Mouse (Mus musculus): ENCODE results near the gene Tbc1d10b.

The Tbc1d10b gene

DNA sequence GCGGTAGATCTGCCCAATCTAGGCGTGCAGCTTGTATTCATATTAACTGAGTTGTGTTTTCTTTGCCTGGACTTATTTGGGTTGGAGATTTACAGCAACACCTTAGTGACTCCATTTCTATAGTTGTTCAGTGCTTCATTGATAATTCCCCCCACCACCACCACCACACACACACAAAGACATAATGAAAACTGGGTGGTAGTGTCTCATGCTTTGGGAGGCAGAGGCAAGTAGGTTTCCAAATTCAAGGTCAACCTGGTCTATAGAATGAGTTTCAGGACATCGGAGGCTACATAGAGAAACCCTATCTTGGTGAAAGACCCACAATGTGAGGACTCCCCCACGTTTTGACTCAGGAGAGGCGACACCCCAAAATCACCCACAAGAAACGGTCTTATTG is 16.3 kb upstream of the Tbc1d10b start:
- DNase-seq: no peak

DNA sequence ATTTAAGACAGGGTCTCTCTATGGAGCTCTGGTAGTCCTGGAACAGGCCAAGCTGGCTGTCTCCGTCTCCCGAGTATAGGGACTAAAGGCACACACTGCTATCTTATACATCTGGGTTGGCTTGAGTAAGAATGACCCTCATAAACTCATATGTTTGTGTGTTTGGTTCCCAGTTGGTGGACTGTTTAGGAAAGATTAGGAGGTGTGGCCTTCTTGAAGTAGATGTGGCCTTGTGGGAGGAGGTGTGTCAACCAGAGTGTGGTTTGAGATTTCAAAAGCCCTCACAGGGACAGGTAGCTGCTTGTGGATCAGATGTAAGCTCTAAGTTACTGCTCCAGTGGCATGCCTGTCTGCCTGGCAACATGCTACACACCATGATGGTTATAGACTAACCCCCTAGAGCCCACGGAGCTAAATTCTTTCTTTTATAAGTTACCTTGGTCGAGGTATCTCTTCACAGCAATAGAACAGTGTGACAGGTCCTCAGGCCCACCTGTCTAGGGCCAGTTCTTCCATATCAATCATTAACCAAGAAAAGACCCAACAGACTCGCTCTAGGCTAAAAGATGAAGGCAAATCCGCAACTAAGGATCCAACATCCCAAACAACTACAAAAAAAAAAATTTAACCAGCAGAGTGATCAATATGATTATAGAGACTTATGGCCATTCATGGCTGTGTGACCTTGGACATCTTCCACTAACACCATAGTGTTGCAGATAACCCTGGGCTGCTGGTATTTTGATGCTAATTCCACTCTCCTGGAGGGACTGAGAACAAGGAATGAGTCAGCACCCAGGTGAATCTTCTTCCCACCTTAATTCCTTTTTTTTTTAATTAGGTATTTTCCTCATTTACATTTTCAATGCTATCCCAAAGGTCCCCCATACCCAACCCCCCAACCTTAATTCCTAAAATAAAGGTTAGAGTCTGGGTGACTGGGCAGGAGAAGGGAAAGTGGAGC is 15.5 kb upstream of the Tbc1d10b start:
- no peak for DNase-seq

DNA sequence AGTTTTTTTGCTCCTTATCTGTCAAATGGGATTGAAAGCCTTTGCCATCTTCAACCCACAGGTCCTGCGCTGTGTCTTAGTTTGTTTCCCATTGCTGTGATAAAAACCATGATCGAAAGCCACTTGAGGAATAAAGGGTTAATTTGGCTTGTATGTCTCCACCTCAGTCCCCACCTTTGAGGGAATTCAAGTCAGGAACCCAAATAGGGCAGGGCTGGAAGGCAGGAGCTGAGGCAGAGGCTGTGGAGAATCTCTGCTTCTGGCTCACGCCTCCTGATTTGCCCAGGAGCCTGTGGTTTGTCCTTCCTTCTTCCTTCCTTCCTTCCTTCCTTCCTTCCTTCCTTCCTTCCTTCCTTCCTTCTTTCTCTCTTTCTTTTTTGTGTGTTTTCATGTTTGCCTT is 14.8 kb upstream of the Tbc1d10b start:
- DNase-seq: no peak

DNA sequence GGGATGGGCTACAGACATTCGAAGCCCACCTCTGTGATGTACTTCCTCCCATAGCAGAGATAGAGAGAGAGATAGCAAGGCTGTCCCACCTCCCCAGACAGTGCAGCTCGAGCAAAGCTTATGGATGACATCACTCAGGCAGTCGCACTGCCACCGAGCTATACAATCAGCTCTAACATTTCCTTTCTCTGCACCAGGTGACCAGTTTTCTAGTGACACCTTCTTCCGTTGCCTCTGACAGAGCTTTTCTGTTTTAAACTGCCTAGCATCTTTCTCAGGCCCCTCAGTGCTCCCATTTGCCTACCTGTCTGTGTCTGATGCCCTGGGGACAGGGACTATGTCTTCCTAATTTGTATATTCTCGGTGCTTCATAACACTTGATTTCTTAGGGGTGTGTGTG is 12.2 kb upstream of the Tbc1d10b start:
- no peak for DNase-seq

DNA sequence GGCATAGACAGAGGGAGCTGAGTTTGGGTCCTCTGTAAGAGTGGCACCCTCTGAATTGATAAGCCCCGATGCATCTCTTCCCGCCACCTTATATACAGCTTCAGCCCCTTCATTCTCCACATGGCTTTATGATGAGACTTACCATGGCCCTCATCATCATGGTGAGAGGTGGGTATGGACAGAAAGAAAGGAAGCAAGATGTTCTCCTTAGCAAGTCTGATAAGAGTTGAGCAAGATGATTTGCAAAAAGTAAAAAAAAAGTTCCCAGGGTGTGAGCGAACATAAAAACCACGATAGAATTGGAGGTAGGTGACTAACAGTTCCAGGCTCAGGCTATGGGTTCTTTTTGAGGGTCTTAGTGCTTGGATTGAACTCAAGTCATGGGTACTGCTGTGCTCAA is 10.4 kb upstream of the Tbc1d10b start:
- no peak for DNase-seq

DNA sequence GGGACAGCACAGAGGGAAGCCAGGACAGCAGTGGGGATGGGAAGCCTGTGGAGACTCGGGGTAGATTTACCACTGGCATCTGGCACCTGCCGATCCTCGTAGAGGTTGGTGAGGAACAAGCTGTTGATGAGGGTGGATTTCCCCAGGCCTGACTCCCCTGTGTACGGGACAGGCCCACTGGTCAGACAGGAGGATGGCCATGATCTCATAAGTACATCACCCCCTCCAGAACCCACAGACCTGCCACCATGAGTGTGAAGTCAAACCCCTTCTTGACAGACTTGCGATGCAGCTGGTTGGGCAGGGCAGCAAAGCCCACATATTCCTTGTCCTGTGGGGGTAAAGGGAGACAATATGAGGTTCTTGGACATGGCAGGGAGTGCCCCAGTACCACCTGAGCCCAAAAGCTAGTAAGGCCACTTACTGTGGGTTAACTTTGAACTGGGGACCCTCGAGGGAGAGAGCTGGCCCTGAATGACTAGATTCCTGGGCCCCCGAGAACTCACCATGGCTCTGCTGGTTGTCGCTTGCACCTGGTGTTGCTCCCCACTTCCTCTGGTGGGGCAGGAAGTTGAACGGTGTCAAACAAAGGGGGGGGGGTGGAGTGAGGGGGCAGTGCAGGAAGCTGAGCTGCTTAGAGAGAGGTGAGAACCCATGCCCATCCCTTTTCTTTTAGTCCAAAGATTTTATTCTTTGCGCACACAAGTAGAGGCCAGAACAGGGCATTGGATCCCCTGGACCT is 9.8 kb upstream of the Tbc1d10b start:
- DNase-seq: no peak

DNA sequence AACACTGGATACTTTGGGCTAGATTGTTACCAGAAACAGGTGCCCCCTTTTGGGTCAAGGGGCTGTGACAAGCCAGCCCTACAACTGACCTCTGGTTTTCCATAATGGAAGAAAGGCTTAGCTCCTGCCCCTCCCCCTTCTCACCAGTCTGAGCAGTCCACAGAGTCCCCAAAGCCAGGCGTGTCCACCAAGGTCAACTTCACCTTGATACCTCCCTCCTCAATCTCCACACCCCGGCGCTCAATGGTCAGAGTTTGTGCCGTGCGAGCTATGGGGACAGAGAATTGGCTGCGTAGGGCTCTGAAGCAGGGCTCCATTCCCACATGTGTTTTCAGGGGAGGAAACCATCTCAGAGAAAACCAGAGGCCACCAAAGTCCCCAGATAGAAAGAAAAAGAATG is 9.2 kb upstream of the Tbc1d10b start:
- no peak for DNase-seq

DNA sequence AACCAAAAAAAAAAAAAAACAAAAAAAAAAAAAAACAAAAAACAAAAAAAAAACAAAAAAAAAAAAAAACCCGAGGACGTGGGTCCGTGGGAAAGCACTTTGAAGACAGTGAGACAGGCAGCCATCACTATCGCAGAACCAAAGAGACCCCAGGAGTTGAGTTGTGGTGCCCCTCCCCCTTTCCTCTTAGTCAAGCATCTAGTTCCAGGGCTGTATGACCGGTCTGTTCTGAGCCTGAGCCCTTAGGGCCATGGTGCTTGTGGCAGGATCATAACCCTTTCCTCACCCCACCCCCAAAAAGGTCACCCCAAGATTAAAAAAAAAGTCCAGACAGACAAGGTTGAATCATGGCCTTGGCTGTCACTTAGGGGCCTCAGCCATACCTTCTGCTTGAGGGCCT is 8.0 kb upstream of the Tbc1d10b start:
- no peak for DNase-seq

DNA sequence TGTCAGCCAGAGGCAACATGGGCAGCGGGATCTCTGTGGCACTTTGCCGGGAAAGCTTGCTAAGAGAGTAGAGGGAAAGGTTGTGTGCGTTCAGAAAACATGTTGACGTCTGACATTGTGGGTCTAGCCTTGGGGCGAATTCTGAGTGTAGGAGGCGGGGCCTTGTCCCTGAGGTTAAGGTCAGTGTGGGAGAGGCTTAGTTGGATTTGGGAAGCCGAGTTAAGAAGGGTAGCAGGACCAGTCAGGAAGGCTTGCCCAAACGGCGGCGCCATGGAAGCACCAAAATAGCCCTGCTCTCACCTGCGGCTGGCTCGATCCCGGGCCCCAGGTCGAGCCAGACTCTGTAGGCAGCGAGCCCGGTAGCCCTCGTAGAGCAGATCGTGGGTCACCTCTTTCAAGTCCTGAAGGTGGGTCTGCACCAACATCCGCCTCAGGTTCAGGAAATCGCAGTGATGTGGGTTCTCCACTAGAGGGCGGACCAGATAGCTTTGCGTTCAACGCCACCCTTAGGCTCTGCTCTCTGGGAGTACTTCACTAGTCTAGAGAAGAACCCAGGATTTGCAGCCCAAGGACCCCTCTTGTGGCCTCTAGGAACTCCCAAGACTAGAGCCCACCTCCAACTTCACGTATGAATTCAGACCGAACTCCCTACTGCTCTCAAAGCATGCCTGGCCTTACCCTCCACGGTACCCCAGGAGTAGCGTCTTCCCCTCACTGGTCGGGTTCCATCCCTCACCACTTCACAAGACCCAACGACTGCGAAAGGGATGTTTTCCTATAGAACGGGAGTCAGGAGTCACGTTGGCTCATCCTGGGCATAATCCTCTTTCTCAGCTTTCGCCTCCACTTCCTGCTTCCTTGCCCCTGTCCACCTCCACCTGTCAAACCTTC is 7.0 kb upstream of the Tbc1d10b start:
- peak; percentile 83 for DNase-seq

DNA sequence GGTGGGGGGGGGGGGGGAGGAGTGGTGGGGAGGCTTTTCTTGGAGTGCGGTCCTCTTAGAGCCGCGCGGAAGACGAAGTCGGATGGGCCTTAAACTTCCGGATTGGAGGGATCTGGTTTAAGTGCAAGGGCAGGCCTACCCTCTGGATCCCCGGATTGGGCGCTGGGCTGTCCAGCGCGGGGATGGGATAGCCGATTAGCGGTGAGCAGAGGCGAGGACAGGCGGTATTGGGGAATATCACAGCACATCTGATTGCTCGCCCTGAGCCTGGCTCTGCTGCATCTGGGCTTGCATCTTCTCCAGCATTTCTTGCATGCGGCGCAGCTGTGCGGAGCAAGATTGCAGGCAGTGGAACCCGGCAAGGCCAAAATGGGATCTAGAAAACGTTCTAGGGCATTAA is 6.3 kb upstream of the Tbc1d10b start:
- no peak for DNase-seq

DNA sequence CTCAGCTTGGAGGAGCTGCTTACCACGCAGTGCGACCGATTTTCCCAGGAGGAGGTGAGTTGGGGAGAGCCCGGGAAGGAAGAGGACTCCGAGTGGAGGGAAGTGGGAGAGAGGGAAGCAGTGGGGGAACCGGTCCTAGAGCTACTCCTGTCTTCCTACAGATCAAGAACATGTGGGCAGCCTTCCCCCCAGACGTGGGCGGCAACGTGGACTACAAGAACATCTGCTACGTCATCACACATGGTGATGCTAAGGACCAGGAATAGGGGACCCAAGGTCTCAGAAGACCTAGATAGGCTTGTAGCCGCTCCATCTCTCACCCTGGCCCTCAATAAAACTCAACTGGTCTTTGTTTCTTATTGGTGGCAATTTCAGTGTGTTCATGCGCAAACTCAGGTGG is 5.7 kb upstream of the Tbc1d10b start:
- DNase-seq: no peak

DNA sequence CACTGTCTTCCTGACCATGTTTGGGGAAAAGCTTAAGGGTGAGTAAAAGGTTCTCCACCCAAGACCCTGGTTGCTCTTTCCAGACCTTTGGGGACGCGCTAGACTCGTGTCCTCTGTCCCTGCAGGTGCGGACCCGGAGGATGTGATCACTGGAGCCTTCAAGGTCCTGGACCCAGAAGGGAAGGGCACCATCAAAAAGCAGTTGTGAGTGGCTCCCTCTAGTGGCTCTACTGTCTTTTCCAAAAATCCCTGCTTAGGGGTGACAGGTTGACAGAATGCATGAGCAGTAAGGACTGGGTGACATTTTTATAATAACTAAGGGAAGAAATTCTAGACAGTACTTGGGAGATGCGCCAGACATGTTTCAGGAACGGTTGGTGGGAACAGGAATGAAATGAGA is 5.2 kb upstream of the Tbc1d10b start:
- peak; percentile 68 for DNase-seq

DNA sequence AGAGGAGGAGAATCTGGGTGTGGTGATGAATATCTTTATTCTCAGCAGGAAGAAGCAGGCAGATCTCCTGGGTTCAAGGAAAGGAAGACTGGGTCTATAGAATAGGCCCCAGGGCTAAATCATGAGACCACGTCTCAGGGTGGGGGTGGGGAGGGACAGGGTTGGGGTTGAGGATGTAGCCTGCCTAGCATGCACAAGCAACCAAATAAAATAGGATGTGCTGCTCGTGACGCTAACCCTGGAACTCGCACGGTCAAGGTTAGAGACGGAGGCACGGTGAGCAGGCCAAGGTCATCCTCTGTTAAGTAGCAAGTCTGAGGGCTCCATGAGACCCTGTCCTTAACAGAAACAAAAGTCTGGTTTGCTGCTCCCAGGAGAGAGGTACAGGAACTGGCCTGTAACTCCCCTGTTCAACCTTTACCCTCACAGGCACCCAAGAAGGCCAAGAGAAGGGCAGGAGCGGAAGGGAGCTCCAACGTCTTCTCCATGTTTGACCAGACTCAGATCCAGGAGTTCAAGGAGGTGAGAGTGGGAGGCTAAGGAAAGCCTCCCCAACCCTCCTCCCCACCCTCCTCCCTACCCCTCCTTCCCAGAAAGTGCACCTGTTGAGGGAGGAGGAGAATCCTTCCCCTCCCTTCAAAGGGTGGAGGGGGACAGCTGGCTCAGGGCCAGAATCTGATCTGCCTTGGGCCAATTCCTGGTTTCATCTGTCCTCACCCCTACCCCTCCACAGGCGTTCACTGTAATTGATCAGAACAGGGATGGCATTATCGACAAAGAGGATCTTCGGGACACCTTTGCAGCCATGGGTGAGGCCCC is 4.4 kb upstream of the Tbc1d10b start:
- no peak for DNase-seq

DNA sequence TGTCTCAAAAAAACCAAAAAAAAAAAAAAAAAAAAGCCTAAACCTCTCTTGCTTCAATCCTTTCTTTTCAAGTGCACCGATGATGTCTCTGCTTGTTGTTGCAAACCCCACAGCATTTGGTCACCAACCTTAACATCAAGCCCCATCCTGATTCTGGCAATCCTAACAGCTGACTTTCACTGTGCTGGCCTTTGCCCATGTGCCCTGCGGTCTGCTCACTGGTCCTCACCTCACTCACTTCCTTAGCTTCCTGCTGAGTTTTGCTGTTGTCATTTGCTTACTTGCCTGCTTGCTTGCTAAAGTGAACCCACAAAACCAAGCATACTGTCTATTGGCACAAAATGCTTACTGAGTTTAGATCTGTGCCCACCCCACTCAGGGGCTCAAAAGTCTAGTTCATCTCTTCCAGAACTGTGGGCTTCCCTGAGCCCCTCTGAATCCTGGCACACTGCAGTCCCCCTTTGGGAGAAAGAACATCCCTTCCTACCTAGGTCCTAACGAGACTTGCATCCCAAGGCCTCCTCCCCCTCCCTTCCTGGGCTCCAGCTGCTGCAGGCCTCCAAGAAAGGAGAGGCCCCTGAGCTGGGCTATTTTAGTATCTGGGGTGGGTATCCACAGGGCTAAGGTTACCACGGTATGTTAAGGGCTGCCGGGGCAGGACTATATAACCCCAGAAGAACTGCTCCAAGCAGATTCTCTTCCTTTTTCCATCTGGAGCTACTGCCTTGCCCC is 2.9 kb upstream of the Tbc1d10b start:
- no peak for DNase-seq

DNA sequence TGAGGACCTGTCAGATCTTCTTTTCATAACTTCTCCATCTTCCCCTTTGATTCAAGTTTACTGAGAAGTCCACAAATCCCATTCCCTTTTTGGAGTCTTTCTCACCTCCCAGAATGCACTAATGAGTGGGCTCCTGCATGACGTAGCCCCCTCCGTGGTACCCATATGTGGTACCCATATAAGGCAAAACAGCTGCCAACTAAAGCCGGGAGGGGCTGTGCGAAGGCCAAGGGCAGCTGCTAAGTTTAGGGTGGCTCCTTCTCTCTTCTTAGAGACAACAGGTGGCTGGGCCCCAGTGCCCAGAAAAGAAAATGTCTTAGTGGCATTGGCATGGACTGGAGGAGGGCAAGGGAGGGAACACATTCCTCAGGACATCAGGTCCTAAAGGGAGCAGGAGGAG is 2.0 kb upstream of the Tbc1d10b start:
- no peak for DNase-seq

DNA sequence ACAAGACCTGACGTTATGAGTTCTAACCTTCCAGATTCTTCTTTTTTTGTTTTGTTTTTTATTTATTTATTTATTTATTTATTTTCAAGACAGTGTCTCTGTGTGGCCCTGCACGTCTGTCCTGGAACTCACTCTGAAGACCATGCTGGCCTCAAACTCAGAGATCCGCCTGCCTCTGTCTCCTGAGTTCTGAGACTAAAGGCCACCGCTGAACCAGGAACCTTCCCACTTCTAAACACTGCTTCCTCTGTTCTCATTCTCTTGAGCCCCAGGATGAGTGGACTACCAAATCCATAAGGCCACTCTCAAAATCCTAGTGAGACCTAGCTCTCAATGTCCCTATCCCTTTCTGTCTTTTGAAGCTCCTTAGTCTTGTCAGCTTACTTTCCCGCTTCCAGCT is 1.6 kb upstream of the Tbc1d10b start:
- no peak for DNase-seq

DNA sequence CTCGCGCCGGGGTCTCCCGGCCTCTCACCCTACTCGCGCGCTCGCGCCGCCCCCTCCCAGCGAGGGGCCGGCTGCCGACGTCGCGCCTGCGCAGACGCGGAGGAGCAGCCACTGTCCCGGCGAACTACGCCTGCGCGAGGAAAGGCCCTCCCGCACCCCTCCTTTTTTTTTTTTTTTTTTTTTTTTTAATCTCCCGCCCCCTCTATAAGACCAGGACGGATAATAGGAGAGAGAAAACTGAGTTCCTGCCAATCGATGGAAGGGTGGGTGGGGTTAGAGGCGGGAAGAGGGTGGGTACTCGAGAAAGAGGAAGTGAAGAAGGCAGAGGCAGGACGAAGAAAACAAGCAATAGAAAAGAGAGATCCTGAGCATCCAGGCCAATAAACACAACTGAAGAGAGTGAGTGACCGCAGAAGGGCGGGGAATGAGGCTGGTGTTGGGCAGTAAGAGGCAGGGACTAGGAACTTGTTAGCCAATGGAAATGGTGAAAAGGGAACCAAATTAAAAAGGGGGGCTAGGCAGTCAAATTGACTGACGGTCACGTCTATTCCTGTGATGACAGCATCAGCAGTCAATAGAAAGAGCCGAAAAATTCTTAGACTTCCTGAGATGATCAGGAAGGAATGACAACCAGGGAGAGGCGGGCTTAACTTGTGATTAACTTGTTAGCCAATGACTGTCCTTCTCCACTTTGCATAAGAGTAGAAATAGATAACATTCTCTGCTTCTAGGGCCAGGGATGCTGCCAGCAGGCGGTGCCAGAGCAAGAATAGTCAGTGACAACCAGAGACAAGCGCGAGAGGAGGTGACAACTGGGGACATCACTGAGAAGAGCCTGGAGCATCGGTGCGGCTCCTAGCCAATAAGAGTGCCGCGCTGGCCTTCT is 528 bp upstream of the Tbc1d10b start, which contains the start of gene Mylpf:
TSS of gene Mylpf (plus strand) at position 338 of the 886 bp plus-strand sequence.
- DNase-seq: peak; percentile 99

DNA sequence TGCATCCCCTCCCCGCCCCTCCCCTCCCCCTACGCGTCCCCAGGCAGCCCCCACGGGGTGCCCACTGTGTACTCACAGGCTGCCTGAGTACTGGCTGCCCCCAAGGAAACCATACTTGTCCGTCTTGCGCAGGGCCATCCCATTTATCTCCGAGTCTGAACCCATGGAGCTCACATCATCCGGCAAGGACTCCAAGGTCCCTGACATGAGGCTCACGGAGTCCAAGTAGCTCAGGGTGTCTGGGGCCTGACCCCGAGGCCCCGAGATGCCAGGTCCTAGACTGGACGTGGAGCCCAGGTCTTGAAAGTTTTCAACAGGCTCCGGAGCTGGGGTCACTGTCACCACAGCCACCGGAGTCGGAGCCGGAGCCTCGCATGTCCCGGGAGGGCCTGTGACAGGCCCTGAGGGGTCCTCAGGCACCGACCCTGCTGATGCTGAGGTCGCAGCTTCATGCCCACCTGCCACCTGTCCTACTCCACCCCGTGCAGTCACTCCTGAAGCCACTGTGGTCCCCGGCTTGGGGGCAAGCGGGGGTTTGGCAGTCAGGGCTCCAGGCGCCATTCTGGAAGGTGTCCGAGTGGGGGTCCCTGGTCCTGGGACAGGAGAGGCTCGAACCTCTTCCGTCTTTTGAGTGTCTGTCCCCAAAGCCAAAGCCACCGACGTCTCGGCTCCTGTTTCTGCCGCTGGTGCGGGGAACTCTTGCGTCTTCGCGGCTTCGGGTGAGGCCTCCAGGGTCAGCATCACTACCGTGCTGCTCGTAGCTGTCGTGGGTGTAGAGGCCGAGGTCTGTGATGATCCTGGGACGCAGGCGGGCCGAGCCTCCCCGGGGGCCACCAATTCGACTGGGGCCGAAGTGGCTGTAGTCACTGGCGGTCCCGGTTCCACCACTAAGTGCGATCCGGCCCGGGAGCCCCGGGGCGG is 634 bp downstream of the Tbc1d10b start:
- peak; percentile 24 for DNase-seq

DNA sequence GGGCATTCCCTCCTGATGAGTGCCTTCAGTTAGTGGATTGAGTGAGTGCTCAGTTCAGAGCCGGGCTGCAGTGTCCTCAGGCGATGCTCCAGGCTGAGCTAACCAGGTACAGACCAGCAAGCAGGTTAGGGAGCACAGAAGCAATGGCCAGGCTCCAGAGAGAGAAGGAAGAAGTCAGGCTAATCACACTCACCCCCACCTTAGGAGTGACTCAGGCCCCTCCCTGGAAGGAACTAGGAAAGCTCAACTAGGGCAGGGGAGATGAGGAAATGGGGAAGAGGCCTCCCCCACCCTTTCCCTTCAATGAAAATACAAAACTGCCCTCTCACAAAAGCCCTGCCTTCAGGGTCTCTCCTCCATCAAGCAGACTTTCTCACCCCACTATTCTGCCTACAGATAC is 1.7 kb downstream of the Tbc1d10b start:
- DNase-seq: no peak
